Mouse (Mus musculus) E14TG2a.4 (cell line): ENCODE measurements at regions not wholly inside any gene's neighbourhood (a gene's known extent, or its start where the extent isn't known, plus 50 kb on each side); places are given as distances from the start of the nearest gene placed in this dataset.

Experiments used
- CTCF ChIP-seq: conservative IDR thresholded peaks from 2 replicates; pipeline ENCODE4 v1.5.1; 2014; ENCODE audit warnings: low read length
- POU5F1 ChIP-seq: IDR thresholded peaks from 2 replicates; pipeline ENCODE4 v1.6.1; 2014; ENCODE audit warnings: low read length, borderline replicate concordance

DNA sequence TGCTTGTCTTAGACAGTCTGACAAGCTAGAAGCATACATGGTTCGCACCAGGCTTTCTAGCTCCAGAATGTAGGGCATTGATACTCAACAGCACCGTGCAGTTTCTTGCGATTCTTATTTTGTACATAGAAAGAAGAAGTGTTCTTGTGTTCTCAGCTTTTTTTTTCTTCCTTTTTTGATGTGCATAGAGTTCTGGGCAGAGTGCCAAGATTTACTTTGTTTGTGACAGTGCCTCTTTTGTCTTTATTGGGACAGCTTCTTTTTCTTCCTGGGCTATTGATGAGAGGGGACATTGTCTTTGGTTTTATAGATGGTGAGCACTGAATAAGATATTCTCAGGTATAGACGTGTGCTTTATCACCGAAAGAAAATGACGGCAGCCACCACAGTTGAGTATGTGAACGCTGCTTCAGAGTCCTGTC is 945.0 kb downstream of the Stpg2 start:
- TF ChIP-seq CTCF = no peak
- TF ChIP-seq POU5F1 = no peak
